Mouse (Mus musculus) E14TG2a.4 (cell line): ENCODE data around the gene Ankzf1.

Experiments
- H3K27me3 ChIP-seq: 2 replicates; pipeline ENCODE4 v1.6.1; 2014; ENCODE audit warnings: low read length, control low read depth; ENCODE audit not compliant: insufficient read depth
- H3K36me3 ChIP-seq: 2 replicates; pipeline ENCODE4 v1.6.1; 2014; ENCODE audit warnings: low read length, control low read depth; ENCODE audit not compliant: insufficient read depth
- H3K4me1 ChIP-seq: replicated peaks from 2 replicates; pipeline ENCODE4 v1.6.1; 2014; ENCODE audit warnings: low read depth, low read length, control low read depth
- H3K4me3 ChIP-seq: replicated peaks from 2 replicates; pipeline ENCODE4 v1.5.1; 2014; ENCODE audit warnings: mild to moderate bottlenecking, low read length
- H3K9me3 ChIP-seq: 2 replicates; pipeline ENCODE4 v1.6.1; 2014; ENCODE audit warnings: low read length, control low read depth
- CTCF ChIP-seq: conservative IDR thresholded peaks from 2 replicates; pipeline ENCODE4 v1.5.1; 2014; ENCODE audit warnings: low read length
- NANOG ChIP-seq: IDR thresholded peaks from 2 replicates; pipeline ENCODE4 v1.6.1; 2014; ENCODE audit warnings: borderline replicate concordance, low read length, mixed read lengths
- POU5F1 ChIP-seq: IDR thresholded peaks from 2 replicates; pipeline ENCODE4 v1.6.1; 2014; ENCODE audit warnings: low read length, borderline replicate concordance

The Ankzf1 gene

GRCm38 (mm10) chr1:75191622-75192402, at the start of gene Ankzf1, which contains the start of gene Atg9a:
Gene Ankzf1 (plus strand): TSS chr1:75192151.
Gene Atg9a (minus strand): TSS chr1:75192196.
- Histone ChIP-seq H3K36me3 (peaks cover 38% of the 10 kb centered on the region), H3K27me3 (no peaks in the 10 kb centered on the region), H3K9me3 (no peaks in the 10 kb centered on the region), H3K4me3 (peak within 1 kb of the TSS; percentile 90), H3K4me1 (peaks cover 21% of the 10 kb centered on the region)
- TF ChIP-seq CTCF (no peak), POU5F1 (no peak), NANOG (no peak)

GRCm38 (mm10) chr1:75142301-75143261, 49.4 kb upstream of the Ankzf1 start, which contains the start of the genes Cnppd1 and Retreg2:
Gene Cnppd1 (minus strand): TSS chr1:75142711.
Gene Retreg2 (plus strand): TSS chr1:75142778.
- peaks cover 26% of the 10 kb centered on the region for H3K4me1 ChIP-seq
- H3K36me3 ChIP-seq = peaks cover 49% of the 10 kb centered on the region
- peaks cover 48% of the 10 kb centered on the region for H3K27me3 ChIP-seq
- TF ChIP-seq POU5F1 (no peak), NANOG (no peak), CTCF (no peak)
- H3K9me3 ChIP-seq = no peaks in the 10 kb centered on the region
- H3K4me3 ChIP-seq = peak within 1 kb of the TSS; percentile 85

- Histone ChIP-seq H3K9me3 (no peaks in the 10 kb centered on the region), H3K4me1 (peaks cover 26% of the 10 kb centered on the region), H3K27me3 (peaks cover 32% of the 10 kb centered on the region), H3K36me3 (peaks cover 50% of the 10 kb centered on the region), H3K4me3 (no peak overlapping the region)
- no peak for TF ChIP-seq NANOG
- TF ChIP-seq POU5F1 = no peak
- no peak for TF ChIP-seq CTCF
Measured at GRCm38 (mm10) chr1:75145589-75145988, 46.4 kb upstream of the Ankzf1 start.

- Histone ChIP-seq H3K9me3 (no peaks in the 10 kb centered on the region), H3K4me1 (peaks cover 10% of the 10 kb centered on the region), H3K36me3 (peaks cover 50% of the 10 kb centered on the region), H3K27me3 (peaks cover 13% of the 10 kb centered on the region), H3K4me3 (no peak overlapping the region)
- TF ChIP-seq NANOG (no peak), CTCF (no peak), POU5F1 (no peak)
Measured at GRCm38 (mm10) chr1:75147411-75148135, 44.4 kb upstream of the Ankzf1 start.

GRCm38 (mm10) chr1:75148727-75149126, 43.2 kb upstream of the Ankzf1 start:
- no peaks in the 10 kb centered on the region for H3K9me3 ChIP-seq
- TF ChIP-seq POU5F1 = no peak
- no peak for TF ChIP-seq CTCF
- no peak for TF ChIP-seq NANOG
- H3K4me3 ChIP-seq = no peak overlapping the region
- peaks cover 6% of the 10 kb centered on the region for H3K27me3 ChIP-seq
- peaks cover 50% of the 10 kb centered on the region for H3K36me3 ChIP-seq
- H3K4me1 ChIP-seq = 0 out of 2 replicates have a peak, but pooled peaks cover 2% of the 10 kb centered on the region

GRCm38 (mm10) chr1:75155837-75156236, 36.1 kb upstream of the Ankzf1 start:
- Histone ChIP-seq H3K27me3 (no peaks in the 10 kb centered on the region), H3K36me3 (no peaks in the 10 kb centered on the region), H3K4me1 (no peaks in the 10 kb centered on the region), H3K4me3 (no peak overlapping the region), H3K9me3 (no peaks in the 10 kb centered on the region)
- TF ChIP-seq CTCF (no peak), NANOG (no peak), POU5F1 (no peak)

GRCm38 (mm10) chr1:75158990-75159389, 33.0 kb upstream of the Ankzf1 start:
- H3K27me3 ChIP-seq = no peaks in the 10 kb centered on the region
- no peak overlapping the region for H3K4me3 ChIP-seq
- H3K9me3 ChIP-seq = no peaks in the 10 kb centered on the region
- TF ChIP-seq CTCF (no peak), NANOG (no peak), POU5F1 (no peak)
- no peaks in the 10 kb centered on the region for H3K4me1 ChIP-seq
- H3K36me3 ChIP-seq = no peaks in the 10 kb centered on the region
